In genomic region chr9:124440724-124441045, GRCm38 (mm10) we compare ENCODE assay signal across 10 mouse cellular contexts. TPM values are rescaled to one million over a fixed set of nuclear protein-coding genes. Genes with fewer than 3 reads are reported as not detected.
A peak's percentile ranks its signal among the peaks of the same experiment; 100 is the strongest.
DNase-seq lines count a peak whose midpoint lies in the region; ATAC-seq and TF ChIP-seq lines count a peak whose summit lies in the region.
"Had no signal": no experiment of that assay in that cellular context is flagged by ENCODE, and none has a peak within 500 bp of the region (broad histone marks: within the 10 kb centered on the region; RNA-seq: fewer than 3 reads in every experiment).

No protein-coding gene starts in this region.

- peak; percentile 16 to 20 for DNase-seq in cerebellum, postnatal 4 days (ENCODE audit: low spot score in 2 of 2)
- DNase-seq in cerebellum, postnatal 36 days = no peak
- no peak for DNase-seq in lung, postnatal 10 days
- peak; percentile 11 for DNase-seq in hindbrain, postnatal 0 days (ENCODE audit: low spot score)
- DNase-seq in spleen, adult 12 weeks (ENCODE audit: low spot score) = no peak
- no peak for DNase-seq in cerebellum, postnatal 25 days

- no peaks in the 10 kb centered on the region for H3K27me3 ChIP-seq in lung, embryonic 15.5 days
- H3K27me3 ChIP-seq in hindbrain, postnatal 0 days (ENCODE audit: insufficient read depth, low read length) = no peaks in the 10 kb centered on the region
- H3K27me3 ChIP-seq in midbrain, embryonic 16.5 days (ENCODE audit: control insufficient read depth, insufficient read depth, low read depth, low read length) = no peaks in the 10 kb centered on the region
- H3K27me3 ChIP-seq: embryonic facial prominence, embryonic 15.5 days; limb, embryonic 13.5 days had no signal

- 0 out of 2 replicates have a peak overlapping the region, but pooled peaks have one; percentile 3 for H3K4me3 ChIP-seq in lung, embryonic 15.5 days
- no peak overlapping the region for H3K4me3 ChIP-seq in hindbrain, postnatal 0 days (ENCODE audit: low read length)
- H3K4me3 ChIP-seq in midbrain, embryonic 16.5 days (ENCODE audit: low read depth, low read length) = peak overlapping the region; percentile 1
- H3K4me3 ChIP-seq: embryonic facial prominence, embryonic 15.5 days; limb, embryonic 13.5 days had no signal

- peaks cover 25% of the 10 kb centered on the region for H3K9me3 ChIP-seq in lung, embryonic 15.5 days
- H3K9me3 ChIP-seq in hindbrain, postnatal 0 days (ENCODE audit: low read length) = 0 out of 2 replicates have a peak, but pooled peaks cover 10% of the 10 kb centered on the region
- peaks cover 27% of the 10 kb centered on the region for H3K9me3 ChIP-seq in midbrain, embryonic 16.5 days (replicated peaks; ENCODE audit: control insufficient read depth, low read length, poor library complexity, severe bottlenecking)

- H3K27ac ChIP-seq in lung, embryonic 15.5 days = no peak overlapping the region
- H3K27ac ChIP-seq in hindbrain, postnatal 0 days = peak overlapping the region; percentile 32; the same call in 1 of the 2 replicates
- H3K27ac ChIP-seq in midbrain, embryonic 16.5 days (ENCODE audit: low read length) = no peak overlapping the region
- H3K27ac ChIP-seq: embryonic facial prominence, embryonic 15.5 days; limb, embryonic 13.5 days had no signal

- 77% methylated on average over 14 of the region's 14 CpGs for WGBS in lung, embryonic 15.5 days
- WGBS in hindbrain, postnatal 0 days = 86% methylated on average over 11 of the region's 14 CpGs
- 81% methylated on average over 9 of the region's 14 CpGs for WGBS in midbrain, embryonic 16.5 days

- TF ChIP-seq CTCF in hindbrain, postnatal 0 days (IDR thresholded peaks at IDR 0.05; ENCODE audit: low read depth) = no peak

- H3K9ac ChIP-seq in lung, embryonic 15.5 days = no peak overlapping the region
- H3K9ac ChIP-seq in hindbrain, postnatal 0 days (replicated peaks; ENCODE audit: low read length) = no peak overlapping the region
- no peak overlapping the region for H3K9ac ChIP-seq in midbrain, embryonic 16.5 days (ENCODE audit: low read depth, low read length)
- H3K9ac ChIP-seq: embryonic facial prominence, embryonic 15.5 days; limb, embryonic 13.5 days had no signal

- ATAC-seq in lung, embryonic 15.5 days (ENCODE audit: borderline replicate concordance, extremely low read depth, low FRiP score, low TSS enrichment) = peak; percentile 71
- peak; percentile 75; the same call in 1 of the 2 replicates for ATAC-seq in hindbrain, postnatal 0 days
- ATAC-seq in midbrain, embryonic 16.5 days = peak; percentile 82

- peaks cover 36% of the 10 kb centered on the region for H3K36me3 ChIP-seq in lung, embryonic 15.5 days
- H3K36me3 ChIP-seq in hindbrain, postnatal 0 days (ENCODE audit: insufficient read depth, low read length) = peaks cover 21% of the 10 kb centered on the region
- H3K36me3 ChIP-seq in midbrain, embryonic 16.5 days (ENCODE audit: control insufficient read depth, insufficient read depth, low read length) = peaks cover 32% of the 10 kb centered on the region

- H3K4me2 ChIP-seq in lung, embryonic 15.5 days = no peak overlapping the region
- peak overlapping the region; percentile 21; the same call in 1 of the 2 replicates for H3K4me2 ChIP-seq in hindbrain, postnatal 0 days (ENCODE audit: low read depth, low read length)
- H3K4me2 ChIP-seq in midbrain, embryonic 16.5 days (ENCODE audit: low read length) = no peak overlapping the region; the same call in 1 of the 2 replicates
- H3K4me2 ChIP-seq: embryonic facial prominence, embryonic 15.5 days; limb, embryonic 13.5 days had no signal

- H3K4me1 ChIP-seq in lung, embryonic 15.5 days = no peaks in the 10 kb centered on the region
- no peaks in the 10 kb centered on the region for H3K4me1 ChIP-seq in hindbrain, postnatal 0 days (ENCODE audit: insufficient read depth, low read length)
- no peaks in the 10 kb centered on the region for H3K4me1 ChIP-seq in midbrain, embryonic 16.5 days (ENCODE audit: control insufficient read depth, insufficient read depth, low read length)
- H3K4me1 ChIP-seq: embryonic facial prominence, embryonic 15.5 days; limb, embryonic 13.5 days had no signal

RNA-seq across cellular contexts. Expression of gene Ppp2r3d, which starts 36.0 kb away (rescaled TPM):
- polyA plus RNA-seq in lung, embryonic 15.5 days (2015; fragmentation: Nextera tagmentation; extraction: Ambion mirVana) = 132 and 135 TPM in 2 replicates
- total RNA-seq in hindbrain, postnatal 0 days (2014; rRNA removed) = 122 and 181 TPM in 2 replicates
- polyA plus RNA-seq in hindbrain, postnatal 0 days (2015; fragmentation: Nextera tagmentation; extraction: Ambion mirVana) = 150 and 166 TPM in 2 replicates
- 137 and 147 TPM in 2 replicates for polyA plus RNA-seq in midbrain, embryonic 16.5 days (2015; fragmentation: Nextera tagmentation; extraction: Ambion mirVana)

RNA-seq across cellular contexts. Expression of gene Gm21836, which starts 52.9 kb away (rescaled TPM):
- polyA plus RNA-seq in lung, embryonic 15.5 days (2015; fragmentation: Nextera tagmentation; extraction: Ambion mirVana) = not detected in 2 replicates
- total RNA-seq in hindbrain, postnatal 0 days (2014; rRNA removed) = not detected in 2 replicates
- not detected in 2 replicates for polyA plus RNA-seq in hindbrain, postnatal 0 days (2015; fragmentation: Nextera tagmentation; extraction: Ambion mirVana)
- not detected in 2 replicates for polyA plus RNA-seq in midbrain, embryonic 16.5 days (2015; fragmentation: Nextera tagmentation; extraction: Ambion mirVana)
- polyA plus RNA-seq: embryonic facial prominence, embryonic 15.5 days; limb, embryonic 13.5 days had no signal

Comparison
In these comparisons a context has a peak if more than half of its experiments do, and no peak if none do; other contexts are left out.
1. DNase-seq: peak in cerebellum, postnatal 4 days (2 of 2) and hindbrain, postnatal 0 days (single experiment); none in cerebellum, postnatal 36 days (0 of 2), lung, postnatal 10 days (single experiment), spleen, adult 12 weeks (single experiment) and cerebellum, postnatal 25 days (0 of 2).
2. Peak in every context shown above with its lines, with median percentiles within 50 percentile points of each other: ATAC-seq.